Mouse (Mus musculus): Measurements from ENCODE around the gene Gnpat.

Gene Gnpat

GRCm38 (mm10) chr8:124862321-124863162 is at the start of gene Gnpat, which contains the start of gene 2810004N23Rik:
TSS of gene Gnpat (plus strand) at chr8:124863033.
TSS of gene 2810004N23Rik (minus strand) at chr8:124863120.
- peak; percentile 78 for DNase-seq (ENCODE audit: low spot score)

- DNase-seq (ENCODE audit: low spot score) = no peak
Measured at GRCm38 (mm10) chr8:124813326-124813725, 49.5 kb upstream of the Gnpat start.

GRCm38 (mm10) chr8:124815870-124816269 is 47.0 kb upstream of the Gnpat start:
- DNase-seq (ENCODE audit: low spot score) = no peak

GRCm38 (mm10) chr8:124816866-124817265 is 46.0 kb upstream of the Gnpat start:
- no peak for DNase-seq (ENCODE audit: low spot score)

GRCm38 (mm10) chr8:124817361-124817760 is 45.5 kb upstream of the Gnpat start:
- DNase-seq (ENCODE audit: low spot score) = no peak

- no peak for DNase-seq (ENCODE audit: low spot score)
Measured at GRCm38 (mm10) chr8:124819612-124820115, 43.2 kb upstream of the Gnpat start.

GRCm38 (mm10) chr8:124820125-124820524 is 42.7 kb upstream of the Gnpat start:
- no peak for DNase-seq (ENCODE audit: low spot score)

GRCm38 (mm10) chr8:124823497-124823896 is 39.3 kb upstream of the Gnpat start:
- DNase-seq (ENCODE audit: low spot score) = no peak

- DNase-seq (ENCODE audit: low spot score) = no peak
Measured at GRCm38 (mm10) chr8:124826658-124827057, 36.2 kb upstream of the Gnpat start.

GRCm38 (mm10) chr8:124827387-124827786 is 35.4 kb upstream of the Gnpat start:
- peak; percentile 44 for DNase-seq (ENCODE audit: low spot score)

- DNase-seq (ENCODE audit: low spot score) = no peak
Measured at GRCm38 (mm10) chr8:124828561-124829240, 34.1 kb upstream of the Gnpat start.

GRCm38 (mm10) chr8:124830050-124830449 is 32.8 kb upstream of the Gnpat start:
- DNase-seq (ENCODE audit: low spot score) = no peak

GRCm38 (mm10) chr8:124831531-124831930 is 31.3 kb upstream of the Gnpat start:
- no peak for DNase-seq (ENCODE audit: low spot score)

GRCm38 (mm10) chr8:124831941-124832340 is 30.9 kb upstream of the Gnpat start:
- DNase-seq (ENCODE audit: low spot score) = no peak

GRCm38 (mm10) chr8:124833430-124834205 is 29.2 kb upstream of the Gnpat start:
- DNase-seq (ENCODE audit: low spot score) = no peak

- DNase-seq (ENCODE audit: low spot score) = no peak
Measured at GRCm38 (mm10) chr8:124835848-124836247, 27.0 kb upstream of the Gnpat start.

GRCm38 (mm10) chr8:124836273-124836672 is 26.6 kb upstream of the Gnpat start:
- no peak for DNase-seq (ENCODE audit: low spot score)

GRCm38 (mm10) chr8:124836907-124837306 is 25.9 kb upstream of the Gnpat start:
- no peak for DNase-seq (ENCODE audit: low spot score)

- no peak for DNase-seq (ENCODE audit: low spot score)
Measured at GRCm38 (mm10) chr8:124837956-124838355, 24.9 kb upstream of the Gnpat start.

- DNase-seq (ENCODE audit: low spot score) = no peak
Measured at GRCm38 (mm10) chr8:124839371-124839770, 23.5 kb upstream of the Gnpat start.

GRCm38 (mm10) chr8:124840900-124841299 is 21.9 kb upstream of the Gnpat start:
- no peak for DNase-seq (ENCODE audit: low spot score)

- no peak for DNase-seq (ENCODE audit: low spot score)
Measured at GRCm38 (mm10) chr8:124841775-124842174, 21.1 kb upstream of the Gnpat start.

Data from c-Kit-positive CD71-positive TER-119-positive erythroid progenitor cells, embryonic 14.5 days (primary cell).